Mouse (Mus musculus) midbrain, embryonic 15.5 days (tissue): ENCODE data around the gene Olfr462. TPM values are rescaled to one million over a fixed set of nuclear protein-coding genes. Genes with fewer than 3 reads are reported as not detected.

Experiments used
- ATAC-seq: fragments of 200-750 bp; cut with Nextera tagmentation; replicated peaks from 2 replicates; pipeline ENCODE4 v1.8.0; 2017; ENCODE audit warnings: moderate TSS enrichment
- H3K27ac ChIP-seq: fragments of 300-500 bp; sonication (generic); 2 replicates; pipeline ENCODE4 v1.5.1; 2015; ENCODE audit warnings: mild to moderate bottlenecking, inconsistent platforms
- H3K27me3 ChIP-seq: fragments of 300-500 bp; sonication (generic); replicated peaks from 2 replicates; pipeline ENCODE4 v1.6.1; 2015; ENCODE audit warnings: inconsistent platforms
- H3K36me3 ChIP-seq: fragments of 300-500 bp; sonication (generic); replicated peaks from 2 replicates; pipeline ENCODE4 v1.6.1; 2015; ENCODE audit warnings: inconsistent platforms
- H3K4me1 ChIP-seq: fragments of 300-500 bp; sonication (generic); 2 replicates; pipeline ENCODE4 v1.6.1; 2015; ENCODE audit warnings: inconsistent platforms
- H3K4me2 ChIP-seq: fragments of 300-500 bp; sonication (generic); 2 replicates; pipeline ENCODE4 v1.6.1; 2015; ENCODE audit warnings: inconsistent platforms, mild to moderate bottlenecking, moderate library complexity
- H3K4me3 ChIP-seq: fragments of 300-500 bp; sonication (generic); 2 replicates; pipeline ENCODE4 v1.5.1; 2015; ENCODE audit warnings: mild to moderate bottlenecking, inconsistent platforms
- H3K9ac ChIP-seq: fragments of 300-500 bp; sonication (generic); 2 replicates; pipeline ENCODE4 v1.6.1; 2015; ENCODE audit warnings: mild to moderate bottlenecking, inconsistent platforms
- H3K9me3 ChIP-seq: fragments of 300-500 bp; sonication (generic); 2 replicates; pipeline ENCODE4 v1.6.1; 2016; ENCODE audit warnings: inconsistent platforms
- WGBS: fragments of 180-500 bp; shearing (Covaris S2); methylation state at CpG from one replicate; pipeline ENCODE4 v1.1.7; 2015; ENCODE audit warnings: mixed read lengths; 5-methylcytosine and 5-hydroxymethylcytosine counted together
- polyA plus RNA-seq: library from polyadenylated mRNA; unstranded; fragments of >200 nt; fragmentation: Nextera tagmentation; extraction: Ambion mirVana; gene quantifications from 2 replicates; pipeline ENCODE4 v1.2.1, GENCODE M21; 2015

Olfr462 gene
- polyA plus RNA-seq: not detected in 2 replicates

GRCm38 (mm10) chr11:87892168-87892567 lies at the start of gene Olfr462:
Gene Olfr462 (minus strand): TSS chr11:87892268.
- Histone ChIP-seq H3K36me3 (no peaks in the 10 kb centered on the region), H3K9me3 (no peaks in the 10 kb centered on the region), H3K27me3 (no peaks in the 10 kb centered on the region), H3K27ac (no peak within 1 kb of the TSS), H3K4me2 (no peak within 1 kb of the TSS), H3K4me1 (no peaks in the 10 kb centered on the region), H3K4me3 (no peak within 1 kb of the TSS), H3K9ac (no peak within 1 kb of the TSS)
- WGBS: 93% methylated on average over 6 of the region's 6 CpGs
- ATAC-seq: no peak

- no peak for ATAC-seq
- Histone ChIP-seq H3K4me3 (no peak overlapping the region), H3K27me3 (no peaks in the 10 kb centered on the region), H3K36me3 (no peaks in the 10 kb centered on the region), H3K4me2 (no peak overlapping the region), H3K9ac (no peak overlapping the region), H3K4me1 (no peaks in the 10 kb centered on the region), H3K27ac (no peak overlapping the region), H3K9me3 (no peaks in the 10 kb centered on the region)
- 78% methylated on average over 3 of the region's 3 CpGs for WGBS
These were observed 43.4 kb upstream of the Olfr462 start for GRCm38 (mm10) chr11:87935467-87935866.

- Histone ChIP-seq H3K4me3 (no peak overlapping the region), H3K36me3 (no peaks in the 10 kb centered on the region), H3K4me1 (no peaks in the 10 kb centered on the region), H3K27me3 (no peaks in the 10 kb centered on the region), H3K9ac (no peak overlapping the region), H3K9me3 (no peaks in the 10 kb centered on the region; the same call in 1 of the 2 replicates), H3K4me2 (no peak overlapping the region), H3K27ac (no peak overlapping the region)
- WGBS: 82% methylated on average over 2 of the region's 2 CpGs
- no peak for ATAC-seq
These were observed 41.7 kb upstream of the Olfr462 start for GRCm38 (mm10) chr11:87933731-87934130.

GRCm38 (mm10) chr11:87930348-87930747 lies 38.3 kb upstream of the Olfr462 start:
- H3K9ac ChIP-seq: no peak overlapping the region
- WGBS: 95% methylated on average over 2 of the region's 2 CpGs
- no peaks in the 10 kb centered on the region for H3K36me3 ChIP-seq
- no peaks in the 10 kb centered on the region; the same call in 1 of the 2 replicates for H3K9me3 ChIP-seq
- H3K4me3 ChIP-seq: no peak overlapping the region
- no peaks in the 10 kb centered on the region for H3K27me3 ChIP-seq
- no peaks in the 10 kb centered on the region for H3K4me1 ChIP-seq
- H3K27ac ChIP-seq: no peak overlapping the region
- no peak for ATAC-seq
- no peak overlapping the region for H3K4me2 ChIP-seq

GRCm38 (mm10) chr11:87920966-87921365 lies 28.9 kb upstream of the Olfr462 start, which contains the start of gene Olfr464:
Gene Olfr464 (minus strand): TSS chr11:87920967.
- no peaks in the 10 kb centered on the region for H3K9me3 ChIP-seq
- ATAC-seq: no peak
- H3K4me2 ChIP-seq: no peak within 1 kb of the TSS
- H3K4me1 ChIP-seq: no peaks in the 10 kb centered on the region
- H3K9ac ChIP-seq: no peak within 1 kb of the TSS
- 34% methylated on average over 5 of the region's 5 CpGs for WGBS
- no peak within 1 kb of the TSS for H3K27ac ChIP-seq
- H3K36me3 ChIP-seq: no peaks in the 10 kb centered on the region
- H3K27me3 ChIP-seq: no peaks in the 10 kb centered on the region
- H3K4me3 ChIP-seq: no peak within 1 kb of the TSS

GRCm38 (mm10) chr11:87920301-87920700 lies 28.2 kb upstream of the Olfr462 start:
- no peaks in the 10 kb centered on the region for H3K4me1 ChIP-seq
- 73% methylated on average over 2 of the region's 2 CpGs for WGBS
- no peak overlapping the region for H3K9ac ChIP-seq
- no peaks in the 10 kb centered on the region for H3K27me3 ChIP-seq
- no peaks in the 10 kb centered on the region for H3K36me3 ChIP-seq
- no peaks in the 10 kb centered on the region for H3K9me3 ChIP-seq
- ATAC-seq: no peak
- H3K4me3 ChIP-seq: no peak overlapping the region
- H3K27ac ChIP-seq: no peak overlapping the region
- no peak overlapping the region for H3K4me2 ChIP-seq

- Histone ChIP-seq H3K27ac (no peak overlapping the region), H3K9me3 (no peaks in the 10 kb centered on the region), H3K4me2 (no peak overlapping the region), H3K4me3 (no peak overlapping the region), H3K36me3 (no peaks in the 10 kb centered on the region), H3K27me3 (no peaks in the 10 kb centered on the region), H3K9ac (no peak overlapping the region), H3K4me1 (no peaks in the 10 kb centered on the region)
- ATAC-seq: no peak
- 96% methylated on average over 1 of the region's 1 CpGs for WGBS
These were observed 23.9 kb upstream of the Olfr462 start for GRCm38 (mm10) chr11:87916005-87916404.

- 80% methylated on average over 3 of the region's 3 CpGs for WGBS
- Histone ChIP-seq H3K4me1 (no peaks in the 10 kb centered on the region), H3K9me3 (no peaks in the 10 kb centered on the region), H3K4me3 (no peak overlapping the region), H3K27me3 (no peaks in the 10 kb centered on the region), H3K4me2 (no peak overlapping the region), H3K9ac (no peak overlapping the region), H3K36me3 (no peaks in the 10 kb centered on the region), H3K27ac (no peak overlapping the region)
- ATAC-seq: no peak
These were observed 12.3 kb upstream of the Olfr462 start for GRCm38 (mm10) chr11:87904331-87904730.

GRCm38 (mm10) chr11:87897287-87897686 lies 5.2 kb upstream of the Olfr462 start, which contains the start of gene Olfr463:
Gene Olfr463 (minus strand): TSS chr11:87897387.
- Histone ChIP-seq H3K4me3 (no peak within 1 kb of the TSS), H3K36me3 (no peaks in the 10 kb centered on the region), H3K27me3 (no peaks in the 10 kb centered on the region), H3K27ac (no peak within 1 kb of the TSS), H3K4me1 (no peaks in the 10 kb centered on the region), H3K9ac (no peak within 1 kb of the TSS), H3K9me3 (no peaks in the 10 kb centered on the region), H3K4me2 (no peak within 1 kb of the TSS)
- ATAC-seq: no peak

- WGBS: 76% methylated on average over 5 of the region's 5 CpGs
- Histone ChIP-seq H3K36me3 (no peaks in the 10 kb centered on the region), H3K4me2 (no peak overlapping the region), H3K9me3 (no peaks in the 10 kb centered on the region), H3K4me3 (no peak overlapping the region), H3K27ac (no peak overlapping the region), H3K9ac (no peak overlapping the region), H3K27me3 (no peaks in the 10 kb centered on the region), H3K4me1 (no peaks in the 10 kb centered on the region)
- ATAC-seq: no peak
These were observed 7.2 kb downstream of the Olfr462 start for GRCm38 (mm10) chr11:87884856-87885255.

- no peak overlapping the region for H3K4me2 ChIP-seq
These were observed 8.6 kb downstream of the Olfr462 start for GRCm38 (mm10) chr11:87883493-87883892.

GRCm38 (mm10) chr11:87881714-87882113 lies 10.4 kb downstream of the Olfr462 start:
- no peak overlapping the region for H3K27ac ChIP-seq
- ATAC-seq: no peak
- H3K4me1 ChIP-seq: no peaks in the 10 kb centered on the region
- no peak overlapping the region for H3K4me3 ChIP-seq
- WGBS: 74% methylated on average over 4 of the region's 4 CpGs
- no peak overlapping the region for H3K9ac ChIP-seq
- H3K4me2 ChIP-seq: no peak overlapping the region
- no peaks in the 10 kb centered on the region for H3K36me3 ChIP-seq
- H3K9me3 ChIP-seq: no peaks in the 10 kb centered on the region
- H3K27me3 ChIP-seq: no peaks in the 10 kb centered on the region

More at GRCm38 (mm10) chr11:87883493-87883892, 8.6 kb downstream of the Olfr462 start:
- no peaks in the 10 kb centered on the region for H3K27me3 ChIP-seq
- ATAC-seq: no peak
- no peak overlapping the region for H3K4me3 ChIP-seq
- WGBS: 50% methylated on average over 5 of the region's 5 CpGs
- no peak overlapping the region for H3K27ac ChIP-seq
- H3K9ac ChIP-seq: no peak overlapping the region
- no peaks in the 10 kb centered on the region for H3K9me3 ChIP-seq
- no peaks in the 10 kb centered on the region for H3K36me3 ChIP-seq
- H3K4me1 ChIP-seq: no peaks in the 10 kb centered on the region

GRCm38 (mm10) chr11:87879826-87880225 lies 12.2 kb downstream of the Olfr462 start:
- no peaks in the 10 kb centered on the region for H3K36me3 ChIP-seq
- H3K27me3 ChIP-seq: no peaks in the 10 kb centered on the region
- no peaks in the 10 kb centered on the region for H3K4me1 ChIP-seq
- 73% methylated on average over 9 of the region's 9 CpGs for WGBS
- H3K9me3 ChIP-seq: no peaks in the 10 kb centered on the region
- H3K4me3 ChIP-seq: no peak overlapping the region
- no peak for ATAC-seq
- H3K9ac ChIP-seq: no peak overlapping the region
- H3K4me2 ChIP-seq: no peak overlapping the region
- no peak overlapping the region for H3K27ac ChIP-seq
